In genomic region chr17:56007444-56008355, GRCm38 (mm10) we compare ENCODE assay signal across 8 mouse cellular contexts. TPM values are rescaled to one million over a fixed set of nuclear protein-coding genes. Genes with fewer than 3 reads are reported as not detected.
A peak's percentile ranks its signal among the peaks of the same experiment; 100 is the strongest.
DNase-seq lines count a peak whose midpoint lies in the region; ATAC-seq and TF ChIP-seq lines count a peak whose summit lies in the region.

No protein-coding gene starts in this region.

- H3K36me3 ChIP-seq in liver, adult 2 months (ENCODE audit: control insufficient read depth, insufficient read depth, low read length): no peaks in the 10 kb centered on the region; the same call in 1 of the 2 replicates
- peaks cover 6% of the 10 kb centered on the region; the same call in 1 of the 2 replicates for H3K36me3 ChIP-seq in intestine, embryonic 15.5 days
- peaks cover 13% of the 10 kb centered on the region; the same call in 1 of the 2 replicates for H3K36me3 ChIP-seq in neural tube, embryonic 14.5 days (ENCODE audit: control insufficient read depth, insufficient read depth, low read length)

- H3K79me2 ChIP-seq in liver, adult 2 months (ENCODE audit: control insufficient read depth, insufficient read depth, low read length): peaks cover 3% of the 10 kb centered on the region; the same call in 1 of the 2 replicates

- H3K4me2 ChIP-seq in intestine, embryonic 15.5 days (replicated peaks): peak overlapping the region; percentile 94
- H3K4me2 ChIP-seq in neural tube, embryonic 14.5 days (ENCODE audit: low read depth, low read length): peak overlapping the region; percentile 99

- TF ChIP-seq POLR2A in liver, adult 2 months (IDR thresholded peaks at IDR 0.05; ENCODE audit: extremely low read depth, insufficient read depth, low read length): no peak

- H3K27ac ChIP-seq in liver, adult 2 months (replicated peaks; ENCODE audit: insufficient read depth, low read depth, low read length): peak overlapping the region; percentile 93
- peak overlapping the region; percentile 85 for H3K27ac ChIP-seq in intestine, embryonic 15.5 days
- H3K27ac ChIP-seq in neural tube, embryonic 14.5 days (ENCODE audit: low read depth, low read length): peak overlapping the region; percentile 98

- TF ChIP-seq CTCF in liver, adult 2 months (IDR thresholded peaks at IDR 0.05; ENCODE audit: low read depth, low read length): no peak

- no peaks in the 10 kb centered on the region for H3K27me3 ChIP-seq in liver, adult 2 months (ENCODE audit: control insufficient read depth, insufficient read depth, low read length)
- H3K27me3 ChIP-seq in intestine, embryonic 15.5 days (replicated peaks): no peaks in the 10 kb centered on the region
- no peaks in the 10 kb centered on the region for H3K27me3 ChIP-seq in neural tube, embryonic 14.5 days (ENCODE audit: control insufficient read depth, insufficient read depth, low read length)

- H3K9me3 ChIP-seq in intestine, embryonic 15.5 days: no peaks in the 10 kb centered on the region
- H3K9me3 ChIP-seq in neural tube, embryonic 14.5 days (ENCODE audit: control insufficient read depth, low read length): no peaks in the 10 kb centered on the region

- H3K4me1 ChIP-seq in liver, adult 2 months (ENCODE audit: control insufficient read depth, insufficient read depth, low read length): peaks cover 26% of the 10 kb centered on the region
- peaks cover 22% of the 10 kb centered on the region for H3K4me1 ChIP-seq in intestine, embryonic 15.5 days (replicated peaks)
- H3K4me1 ChIP-seq in neural tube, embryonic 14.5 days (ENCODE audit: control insufficient read depth, insufficient read depth, low read length): peaks cover 25% of the 10 kb centered on the region

- no peak for DNase-seq in liver, adult 2 months (ENCODE audit: extremely low read depth, low read depth, low spot score)
- no peak for DNase-seq in liver
- peak; percentile 47 for DNase-seq in embryo, embryonic 11 days
- no peak for DNase-seq in right cerebral cortex, postnatal 25 days
- no peak for DNase-seq in testis, postnatal 14 days (ENCODE audit: low spot score)
- no peak for DNase-seq in gastrocnemius, adult 18-20 months (ENCODE audit: low spot score)

- WGBS in liver, adult 2 months: 10% methylated on average over 14 of the region's 14 CpGs
- 18% methylated on average over 14 of the region's 14 CpGs for WGBS in intestine, embryonic 15.5 days
- 35% methylated on average over 13 of the region's 14 CpGs for WGBS in neural tube, embryonic 14.5 days

- peak; percentile 32 for ATAC-seq in intestine, embryonic 15.5 days
- peak; percentile 22 for ATAC-seq in neural tube, embryonic 14.5 days (ENCODE audit: low read depth)

- H3K4me3 ChIP-seq in liver, adult 2 months (ENCODE audit: insufficient read depth, low read depth, low read length): peak overlapping the region; percentile 17; the same call in 1 of the 2 replicates
- H3K4me3 ChIP-seq in intestine, embryonic 15.5 days (replicated peaks): peak overlapping the region; percentile 96
- H3K4me3 ChIP-seq in neural tube, embryonic 14.5 days (ENCODE audit: low read depth, low read length): peak overlapping the region; percentile 81

- H3K9ac ChIP-seq in liver, adult 2 months (ENCODE audit: low read depth, low read length): peak overlapping the region; percentile 33
- H3K9ac ChIP-seq in intestine, embryonic 15.5 days: peak overlapping the region; percentile 42
- H3K9ac ChIP-seq in neural tube, embryonic 14.5 days (replicated peaks; ENCODE audit: low read depth, low read length): peak overlapping the region; percentile 8

RNA-seq across cellular contexts. Expression of gene Mpnd, which starts 2.2 kb away (rescaled TPM):
- 86.2 and 93.2 TPM in 2 replicates for total RNA-seq in liver, adult 2 months (2014; rRNA removed)
- polyA plus RNA-seq in liver, adult 2 months (2012; rRNA removed): 142 and 175 TPM in 2 replicates
- 86.3 and 95.3 TPM in 2 replicates for polyA plus RNA-seq in intestine, embryonic 15.5 days (2015; fragmentation: Nextera tagmentation; extraction: Ambion mirVana)
- polyA plus RNA-seq in neural tube, embryonic 14.5 days (2014; fragmentation: Nextera tagmentation; extraction: Ambion mirVana): 150 and 158 TPM in 2 replicates
- 10 to 100 TPM; 34.6 to 35.4 TPM for total RNA-seq in gastrocnemius, adult 18-20 months (2021)

RNA-seq across cellular contexts. Expression of gene Stap2, which starts 2.3 kb away (rescaled TPM):
- total RNA-seq in liver, adult 2 months (2014; rRNA removed): 30.9 and 35.3 TPM in 2 replicates
- 38.8 and 44.8 TPM in 2 replicates for polyA plus RNA-seq in liver, adult 2 months (2012; rRNA removed)
- 40.3 and 45.8 TPM in 2 replicates for polyA plus RNA-seq in intestine, embryonic 15.5 days (2015; fragmentation: Nextera tagmentation; extraction: Ambion mirVana)
- 5.2 and 6.8 TPM in 2 replicates for polyA plus RNA-seq in neural tube, embryonic 14.5 days (2014; fragmentation: Nextera tagmentation; extraction: Ambion mirVana)
- total RNA-seq in gastrocnemius, adult 18-20 months (2021): 1 to 10 TPM; 1.9 to 3.2 TPM

RNA-seq across cellular contexts. Expression of gene Fsd1, which starts 21.4 kb away (rescaled TPM):
- not detected in 2 replicates for total RNA-seq in liver, adult 2 months (2014; rRNA removed)
- polyA plus RNA-seq in liver, adult 2 months (2012; rRNA removed): not detected in 2 replicates
- polyA plus RNA-seq in intestine, embryonic 15.5 days (2015; fragmentation: Nextera tagmentation; extraction: Ambion mirVana): 8.9 and 11.5 TPM in 2 replicates
- 155 and 188 TPM in 2 replicates for polyA plus RNA-seq in neural tube, embryonic 14.5 days (2014; fragmentation: Nextera tagmentation; extraction: Ambion mirVana)
- not detected for total RNA-seq in gastrocnemius, adult 18-20 months (2021)

RNA-seq across cellular contexts. Expression of gene Sh3gl1, which starts 28.7 kb away (rescaled TPM):
- 8.8 and 10.5 TPM in 2 replicates for total RNA-seq in liver, adult 2 months (2014; rRNA removed)
- polyA plus RNA-seq in liver, adult 2 months (2012; rRNA removed): 33.5 and 40.0 TPM in 2 replicates
- polyA plus RNA-seq in intestine, embryonic 15.5 days (2015; fragmentation: Nextera tagmentation; extraction: Ambion mirVana): 124 TPM in 2 replicates
- 87.5 and 94.9 TPM in 2 replicates for polyA plus RNA-seq in neural tube, embryonic 14.5 days (2014; fragmentation: Nextera tagmentation; extraction: Ambion mirVana)
- total RNA-seq in gastrocnemius, adult 18-20 months (2021): 1 to 10 TPM; 7.7 to 7.9 TPM

RNA-seq across cellular contexts. Expression of gene Chaf1a, which starts 32.5 kb away (rescaled TPM):
- 0.37 and 0.81 TPM in 2 replicates for total RNA-seq in liver, adult 2 months (2014; rRNA removed)
- 0.26 and 0.31 TPM in 2 replicates for polyA plus RNA-seq in liver, adult 2 months (2012; rRNA removed)
- 21.4 and 22.4 TPM in 2 replicates for polyA plus RNA-seq in intestine, embryonic 15.5 days (2015; fragmentation: Nextera tagmentation; extraction: Ambion mirVana)
- polyA plus RNA-seq in neural tube, embryonic 14.5 days (2014; fragmentation: Nextera tagmentation; extraction: Ambion mirVana): 2.3 and 3.2 TPM in 2 replicates
- total RNA-seq in gastrocnemius, adult 18-20 months (2021): under 1 TPM; 0.46 to 0.95 TPM

Comparison
In these comparisons a context has a peak if more than half of its experiments do, and no peak if none do; other contexts are left out.
1. H3K4me3 ChIP-seq: peak in every context shown above with its lines; median percentile 96 in intestine, embryonic 15.5 days; 81 in neural tube, embryonic 14.5 days; 17 in liver, adult 2 months.
2. RNA of gene Fsd1, which starts 21.4 kb away (polyA plus RNA-seq): 155 to 188 TPM in neural tube, embryonic 14.5 days; 8.9 to 11.5 TPM in intestine, embryonic 15.5 days and not detected in liver, adult 2 months; every median in the first group is over 10 times any median in the second.
3. Peak in every context shown above with its lines, with median percentiles within 50 percentile points of each other: H3K27ac ChIP-seq and H3K9ac ChIP-seq.